Mouse (Mus musculus) midbrain, embryonic 12.5 days (tissue): ENCODE data around the gene Immp2l. TPM values are rescaled to one million over a fixed set of nuclear protein-coding genes. Genes with fewer than 3 reads are reported as not detected.
A peak's percentile ranks its signal among the peaks of the same experiment; 100 is the strongest.

ENCODE experiments used
- ATAC-seq: fragments of 200-750 bp; cut with Nextera tagmentation; 2 replicates; pipeline ENCODE4 v1.8.0; 2017; ENCODE audit warnings: low read depth, moderate TSS enrichment, moderate library complexity; ENCODE audit not compliant: low FRiP score
- H3K27ac ChIP-seq: fragments of 300-500 bp; sonication (generic); replicated peaks from 2 replicates; pipeline ENCODE4 v1.5.1; 2016; ENCODE audit warnings: mild to moderate bottlenecking
- H3K27me3 ChIP-seq: fragments of 300-500 bp; sonication (generic); 2 replicates; pipeline ENCODE4 v1.6.1; 2016; ENCODE audit warnings: mild to moderate bottlenecking
- H3K36me3 ChIP-seq: fragments of 300-500 bp; sonication (generic); 2 replicates; pipeline ENCODE4 v1.6.1; 2016
- H3K4me1 ChIP-seq: fragments of 300-500 bp; sonication (generic); 2 replicates; pipeline ENCODE4 v1.6.1; 2016
- H3K4me2 ChIP-seq: fragments of 300-500 bp; sonication (generic); replicated peaks from 2 replicates; pipeline ENCODE4 v1.6.1; 2016; ENCODE audit warnings: mild to moderate bottlenecking, moderate library complexity
- H3K4me3 ChIP-seq: fragments of 300-500 bp; sonication (generic); 2 replicates; pipeline ENCODE4 v1.5.1; 2016; ENCODE audit warnings: mild to moderate bottlenecking
- H3K9ac ChIP-seq: fragments of 300-500 bp; sonication (generic); replicated peaks from 2 replicates; pipeline ENCODE4 v1.6.1; 2016; ENCODE audit warnings: mild to moderate bottlenecking, moderate library complexity
- H3K9me3 ChIP-seq: fragments of 300-500 bp; sonication (generic); 2 replicates; pipeline ENCODE4 v1.6.1; 2016; ENCODE audit warnings: mild to moderate bottlenecking
- WGBS: fragments of 180-500 bp; shearing (Covaris S2); methylation state at CpG from one replicate; pipeline ENCODE4 v1.1.7; 2016; 5-methylcytosine and 5-hydroxymethylcytosine counted together
- polyA plus RNA-seq: library from polyadenylated mRNA; unstranded; fragments of >200 nt; fragmentation: Nextera tagmentation; extraction: Ambion mirVana; gene quantifications from 2 replicates; pipeline ENCODE4 v1.2.1, GENCODE M21; 2016

Gene Immp2l
- polyA plus RNA-seq, 1 experiment from 2014 or later: 10.7 TPM

GRCm38 (mm10) chr12:41112137-41112536, 88.2 kb downstream of the Immp2l start:
- no peak overlapping the region for H3K4me2 ChIP-seq
- H3K9ac ChIP-seq: no peak overlapping the region
- H3K9me3 ChIP-seq: no peaks in the 10 kb centered on the region
- no peaks in the 10 kb centered on the region for H3K4me1 ChIP-seq
- H3K4me3 ChIP-seq: no peak overlapping the region
- WGBS: 78% methylated on average over 6 of the region's 6 CpGs
- H3K36me3 ChIP-seq: no peaks in the 10 kb centered on the region
- no peaks in the 10 kb centered on the region for H3K27me3 ChIP-seq
- no peak for ATAC-seq
- no peak overlapping the region for H3K27ac ChIP-seq

GRCm38 (mm10) chr12:41118358-41118757, 94.5 kb downstream of the Immp2l start:
- no peak overlapping the region for H3K4me2 ChIP-seq
- H3K4me1 ChIP-seq: no peaks in the 10 kb centered on the region
- no peaks in the 10 kb centered on the region for H3K9me3 ChIP-seq
- no peaks in the 10 kb centered on the region for H3K36me3 ChIP-seq
- no peak overlapping the region for H3K27ac ChIP-seq
- H3K27me3 ChIP-seq: no peaks in the 10 kb centered on the region
- H3K9ac ChIP-seq: no peak overlapping the region
- no peak overlapping the region for H3K4me3 ChIP-seq
- ATAC-seq: no peak

GRCm38 (mm10) chr12:41119657-41120056, 95.8 kb downstream of the Immp2l start:
- H3K27ac ChIP-seq: no peak overlapping the region
- no peak overlapping the region for H3K4me2 ChIP-seq
- no peak overlapping the region for H3K9ac ChIP-seq
- WGBS: 85% methylated on average over 6 of the region's 6 CpGs
- no peaks in the 10 kb centered on the region for H3K27me3 ChIP-seq
- no peak overlapping the region for H3K4me3 ChIP-seq
- no peaks in the 10 kb centered on the region for H3K36me3 ChIP-seq
- ATAC-seq: no peak
- no peaks in the 10 kb centered on the region for H3K4me1 ChIP-seq
- no peaks in the 10 kb centered on the region for H3K9me3 ChIP-seq

- Histone ChIP-seq H3K4me2 (no peak overlapping the region), H3K27me3 (no peaks in the 10 kb centered on the region), H3K4me1 (no peaks in the 10 kb centered on the region), H3K4me3 (no peak overlapping the region), H3K36me3 (no peaks in the 10 kb centered on the region), H3K9me3 (no peaks in the 10 kb centered on the region), H3K27ac (no peak overlapping the region), H3K9ac (no peak overlapping the region)
- ATAC-seq: no peak
- WGBS: 85% methylated on average over 2 of the region's 2 CpGs
Observed at GRCm38 (mm10) chr12:41123207-41123606, 99.3 kb downstream of the Immp2l start.

- Histone ChIP-seq H3K4me2 (no peak overlapping the region), H3K9me3 (no peaks in the 10 kb centered on the region), H3K27ac (no peak overlapping the region), H3K27me3 (no peaks in the 10 kb centered on the region), H3K4me3 (no peak overlapping the region), H3K9ac (no peak overlapping the region), H3K36me3 (no peaks in the 10 kb centered on the region), H3K4me1 (no peaks in the 10 kb centered on the region)
- ATAC-seq: no peak
- 74% methylated on average over 3 of the region's 3 CpGs for WGBS
Observed at GRCm38 (mm10) chr12:41134885-41135284, 111.0 kb downstream of the Immp2l start.

- H3K9ac ChIP-seq: no peak overlapping the region
- no peaks in the 10 kb centered on the region for H3K9me3 ChIP-seq
- no peak for ATAC-seq
- no peaks in the 10 kb centered on the region for H3K4me1 ChIP-seq
- H3K27ac ChIP-seq: no peak overlapping the region
- WGBS: 88% methylated on average over 4 of the region's 4 CpGs
- H3K4me2 ChIP-seq: no peak overlapping the region
- no peak overlapping the region for H3K4me3 ChIP-seq
- H3K27me3 ChIP-seq: no peaks in the 10 kb centered on the region
- no peaks in the 10 kb centered on the region for H3K36me3 ChIP-seq
Observed at GRCm38 (mm10) chr12:41159543-41159942, 135.7 kb downstream of the Immp2l start.

- WGBS: 79% methylated on average over 4 of the region's 4 CpGs
- Histone ChIP-seq H3K27me3 (no peaks in the 10 kb centered on the region), H3K4me2 (no peak overlapping the region), H3K36me3 (no peaks in the 10 kb centered on the region), H3K4me1 (no peaks in the 10 kb centered on the region), H3K27ac (no peak overlapping the region), H3K9me3 (no peaks in the 10 kb centered on the region), H3K9ac (no peak overlapping the region), H3K4me3 (no peak overlapping the region)
- no peak for ATAC-seq
Observed at GRCm38 (mm10) chr12:41167802-41168201, 143.9 kb downstream of the Immp2l start.

- no peak overlapping the region for H3K9ac ChIP-seq
- 66% methylated on average over 1 of the region's 1 CpGs for WGBS
Observed at GRCm38 (mm10) chr12:41170051-41170450, 146.2 kb downstream of the Immp2l start.

GRCm38 (mm10) chr12:41182856-41183255, 159.0 kb downstream of the Immp2l start:
- H3K9ac ChIP-seq: no peak overlapping the region
- H3K4me3 ChIP-seq: no peak overlapping the region
- H3K4me1 ChIP-seq: no peaks in the 10 kb centered on the region
- no peaks in the 10 kb centered on the region; the same call in 1 of the 2 replicates for H3K27me3 ChIP-seq
- no peaks in the 10 kb centered on the region for H3K36me3 ChIP-seq
- no peaks in the 10 kb centered on the region for H3K9me3 ChIP-seq
- H3K4me2 ChIP-seq: no peak overlapping the region
- no peak overlapping the region for H3K27ac ChIP-seq
- ATAC-seq: no peak

More at GRCm38 (mm10) chr12:41170051-41170450, 146.2 kb downstream of the Immp2l start:
- ATAC-seq: no peak
- H3K27ac ChIP-seq: no peak overlapping the region
- H3K27me3 ChIP-seq: no peaks in the 10 kb centered on the region
- H3K4me2 ChIP-seq: no peak overlapping the region
- H3K36me3 ChIP-seq: no peaks in the 10 kb centered on the region
- no peak overlapping the region for H3K4me3 ChIP-seq
- H3K9me3 ChIP-seq: no peaks in the 10 kb centered on the region
- no peaks in the 10 kb centered on the region for H3K4me1 ChIP-seq

GRCm38 (mm10) chr12:41185060-41185459, 161.2 kb downstream of the Immp2l start:
- Histone ChIP-seq H3K4me3 (no peak overlapping the region), H3K36me3 (no peaks in the 10 kb centered on the region), H3K9me3 (no peaks in the 10 kb centered on the region), H3K27ac (no peak overlapping the region), H3K27me3 (no peaks in the 10 kb centered on the region; the same call in 1 of the 2 replicates), H3K4me2 (no peak overlapping the region), H3K9ac (no peak overlapping the region), H3K4me1 (no peaks in the 10 kb centered on the region)
- no peak for ATAC-seq
- 84% methylated on average over 4 of the region's 4 CpGs for WGBS

- Histone ChIP-seq H3K27me3 (no peaks in the 10 kb centered on the region; the same call in 1 of the 2 replicates), H3K27ac (no peak overlapping the region), H3K36me3 (no peaks in the 10 kb centered on the region), H3K4me2 (no peak overlapping the region), H3K9ac (no peak overlapping the region), H3K4me1 (no peaks in the 10 kb centered on the region), H3K4me3 (no peak overlapping the region), H3K9me3 (no peaks in the 10 kb centered on the region)
- no peak for ATAC-seq
- WGBS: 96% methylated on average over 6 of the region's 6 CpGs
Observed at GRCm38 (mm10) chr12:41185509-41185908, 161.6 kb downstream of the Immp2l start.

- Histone ChIP-seq H3K27ac (0 out of 2 replicates have a peak overlapping the region, but pooled peaks have one; percentile 20), H3K4me1 (no peaks in the 10 kb centered on the region), H3K4me2 (no peak overlapping the region), H3K4me3 (no peak overlapping the region), H3K27me3 (no peaks in the 10 kb centered on the region), H3K9ac (no peak overlapping the region), H3K9me3 (no peaks in the 10 kb centered on the region), H3K36me3 (no peaks in the 10 kb centered on the region)
- no peak for ATAC-seq
- 87% methylated on average over 3 of the region's 3 CpGs for WGBS
Observed at GRCm38 (mm10) chr12:41192829-41193228, 168.9 kb downstream of the Immp2l start.

- no peaks in the 10 kb centered on the region for H3K4me1 ChIP-seq
Observed at GRCm38 (mm10) chr12:41196374-41196773, 172.5 kb downstream of the Immp2l start.

More at GRCm38 (mm10) chr12:41196374-41196773, 172.5 kb downstream of the Immp2l start:
- ATAC-seq: no peak
- Histone ChIP-seq H3K4me2 (no peak overlapping the region), H3K4me3 (no peak overlapping the region), H3K9me3 (no peaks in the 10 kb centered on the region), H3K27me3 (no peaks in the 10 kb centered on the region), H3K36me3 (no peaks in the 10 kb centered on the region), H3K27ac (no peak overlapping the region), H3K9ac (no peak overlapping the region)
- WGBS: 96% methylated on average over 2 of the region's 2 CpGs
